Mouse (Mus musculus) myocyte (in vitro differentiated cells): ENCODE results near the gene Naa35.

Source experiments
- POLR2AphosphoS2 ChIP-seq: IDR thresholded peaks from one replicate; pipeline ENCODE4 v1.6.1; 2011; ENCODE audit warnings: low read depth, control low read depth; ENCODE audit not compliant: insufficient read length
- TCF12 ChIP-seq: IDR thresholded peaks from one replicate; pipeline ENCODE4 v1.6.1; 2011; ENCODE audit warnings: mild to moderate bottlenecking, control low read depth; ENCODE audit not compliant: poor library complexity, insufficient read depth, severe bottlenecking
- USF1 ChIP-seq: IDR thresholded peaks from one replicate; pipeline ENCODE4 v1.6.1; 2011; ENCODE audit warnings: low read depth, mild to moderate bottlenecking, control low read depth, moderate library complexity

DNA sequence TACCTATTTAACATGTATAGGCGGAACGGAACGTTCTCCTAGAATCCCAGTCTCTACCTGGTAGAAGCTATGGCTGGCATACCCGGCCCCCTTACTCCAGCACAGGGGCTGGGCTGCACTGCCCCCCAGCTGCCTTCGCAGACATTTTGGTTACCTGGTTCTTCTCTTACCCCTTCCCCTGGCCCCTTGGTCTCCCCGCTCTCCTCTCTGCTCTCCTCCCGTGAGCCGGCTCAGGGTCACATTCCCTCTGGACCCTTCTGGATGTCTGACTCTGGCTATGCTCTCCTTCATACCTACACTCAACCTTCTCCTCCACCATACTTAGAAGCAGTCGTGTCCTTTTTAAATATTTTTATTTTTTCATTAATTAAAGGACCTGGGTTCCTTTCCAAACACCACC is 578 bp upstream of the Naa35 start:
- TF ChIP-seq TCF12: no peak
- no peak for TF ChIP-seq USF1
- TF ChIP-seq POLR2AphosphoS2: no peak
